Mouse (Mus musculus): Measurements from ENCODE around the gene Gatad2a. TPM values are rescaled to one million over a fixed set of nuclear protein-coding genes. Genes with fewer than 3 reads are reported as not detected.

Gene Gatad2a
- 116 TPM for polyA plus RNA-seq (2017; shearing (Covaris generic))

DNA sequence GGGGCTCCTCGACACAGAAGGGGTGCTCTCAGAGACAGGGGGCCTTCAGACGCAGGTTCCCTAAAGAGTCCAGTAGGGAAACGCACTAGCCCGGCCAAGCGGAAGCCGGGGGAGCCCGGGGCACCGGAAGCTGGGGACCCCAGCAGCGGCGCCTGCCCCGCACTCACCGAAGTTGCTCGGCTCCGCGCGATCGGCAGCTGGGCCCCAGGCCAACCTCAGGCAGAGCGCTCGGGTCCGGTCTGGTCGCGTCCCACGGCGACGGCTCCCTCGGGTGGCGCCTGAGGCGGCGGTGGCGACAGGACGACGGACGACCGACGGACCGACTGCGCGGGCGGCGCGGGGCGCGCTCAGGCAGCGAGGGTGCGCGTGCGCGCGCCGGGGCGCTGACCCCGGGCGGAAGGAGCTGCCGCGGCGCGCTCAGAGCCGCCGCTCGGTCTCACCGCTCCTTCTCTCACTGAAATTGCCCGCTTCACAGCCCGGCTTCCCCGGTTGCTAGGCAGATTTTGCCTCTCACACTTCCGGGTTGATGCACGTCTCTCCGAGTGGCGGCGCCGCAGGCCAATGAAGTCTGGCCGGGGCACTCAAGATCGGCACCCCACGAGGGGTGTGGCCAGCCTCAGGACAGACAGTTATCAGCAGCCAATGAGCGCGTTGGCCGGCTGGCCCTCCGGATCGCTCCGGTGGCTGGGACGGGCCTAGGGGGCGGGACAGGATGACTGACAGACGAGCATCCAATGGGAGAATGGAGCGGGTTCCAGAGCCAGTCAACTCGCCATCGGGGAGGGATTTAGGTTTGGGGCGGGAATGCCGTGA, at the start of gene Gatad2a:
TSS of gene Gatad2a (minus strand) at position 609 of the 813 bp plus-strand sequence.

DNA sequence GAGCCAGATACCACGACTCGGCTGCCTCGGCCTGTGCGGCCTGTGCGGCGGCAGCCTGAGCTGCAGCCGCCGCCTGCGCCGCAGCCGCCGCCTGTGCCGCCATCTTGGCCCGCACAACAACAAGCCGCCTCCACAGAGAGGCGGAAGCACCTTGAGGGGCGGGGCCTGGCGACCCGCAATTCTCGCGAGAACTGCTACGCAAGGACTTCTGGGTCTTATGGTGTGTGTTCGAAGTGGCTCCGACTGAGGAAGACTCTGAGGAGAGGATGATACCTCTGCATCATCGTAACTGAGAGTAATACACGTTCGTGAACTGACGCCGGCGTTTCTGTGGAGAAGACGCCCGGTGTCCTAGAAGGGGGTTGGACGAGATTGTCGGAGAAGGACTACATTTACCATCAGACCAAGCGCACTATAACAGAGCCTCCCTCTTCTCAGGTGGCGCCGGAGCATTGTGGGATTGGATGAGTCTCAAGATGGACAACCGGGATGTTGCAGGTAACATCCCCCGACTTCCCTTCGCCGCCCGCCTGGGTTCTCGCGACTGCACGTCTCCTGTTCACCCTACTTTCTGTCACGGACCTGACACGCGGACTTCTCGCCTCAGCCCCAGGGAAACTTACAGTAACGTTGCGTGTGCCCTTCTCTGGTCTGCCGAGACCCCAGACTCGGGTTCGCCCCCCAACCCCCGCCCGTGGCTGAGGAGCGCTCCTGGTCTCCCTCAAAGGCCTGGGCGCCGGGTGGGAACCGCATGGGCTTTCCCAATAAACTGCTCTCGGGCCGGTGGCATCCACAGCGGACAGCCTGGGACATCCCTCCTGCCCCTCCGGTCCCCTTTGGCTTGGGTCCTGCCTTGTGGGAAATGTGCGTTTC, 46.6 kb upstream of the Gatad2a start, which contains the start of the genes Mau2 and Sugp1:
TSS of gene Mau2 (minus strand) at position 152 of the 873 bp plus-strand sequence.
TSS of gene Sugp1 (plus strand) at position 231 of the 873 bp plus-strand sequence.

DNA sequence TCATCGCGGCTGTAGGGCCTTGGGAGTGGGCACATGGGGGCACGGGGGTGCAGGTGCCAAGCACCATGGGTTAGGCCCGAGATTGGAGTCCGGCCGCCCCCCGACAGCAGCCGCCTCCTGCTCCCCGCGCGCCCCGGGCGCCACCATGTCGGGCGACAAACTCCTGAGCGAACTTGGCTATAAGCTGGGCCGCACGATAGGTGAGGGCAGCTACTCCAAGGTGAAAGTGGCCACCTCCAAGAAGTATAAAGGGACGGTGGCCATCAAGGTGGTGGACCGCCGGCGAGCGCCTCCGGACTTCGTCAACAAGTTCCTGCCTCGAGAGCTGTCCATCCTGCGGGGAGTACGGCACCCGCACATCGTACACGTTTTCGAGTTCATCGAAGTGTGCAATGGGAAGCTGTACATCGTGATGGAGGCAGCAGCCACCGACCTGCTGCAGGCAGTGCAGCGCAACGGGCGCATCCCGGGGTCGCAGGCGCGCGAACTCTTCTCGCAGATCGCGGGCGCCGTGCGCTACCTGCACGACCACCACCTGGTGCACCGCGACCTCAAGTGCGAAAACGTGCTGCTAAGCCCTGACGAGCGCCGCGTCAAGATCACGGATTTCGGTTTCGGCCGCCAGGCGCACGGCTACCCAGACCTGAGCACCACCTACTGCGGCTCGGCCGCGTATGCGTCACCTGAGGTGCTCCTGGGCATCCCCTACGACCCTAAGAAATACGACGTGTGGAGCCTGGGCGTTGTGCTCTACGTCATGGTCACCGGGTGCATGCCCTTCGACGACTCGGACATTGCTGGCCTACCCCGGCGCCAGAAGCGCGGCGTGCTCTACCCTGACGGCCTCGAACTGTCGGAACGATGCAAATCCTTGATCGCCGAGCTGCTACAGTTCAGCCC, 93.8 kb downstream of the Gatad2a start, which contains the start of the genes Tssk6, Ndufa13 and Yjefn3:
TSS of gene Tssk6 (plus strand) at position 22 of the 900 bp plus-strand sequence.
TSS of gene Ndufa13 (minus strand) at position 396 of the 900 bp plus-strand sequence.
TSS of gene Yjefn3 (minus strand) at position 550 of the 900 bp plus-strand sequence.

DNA sequence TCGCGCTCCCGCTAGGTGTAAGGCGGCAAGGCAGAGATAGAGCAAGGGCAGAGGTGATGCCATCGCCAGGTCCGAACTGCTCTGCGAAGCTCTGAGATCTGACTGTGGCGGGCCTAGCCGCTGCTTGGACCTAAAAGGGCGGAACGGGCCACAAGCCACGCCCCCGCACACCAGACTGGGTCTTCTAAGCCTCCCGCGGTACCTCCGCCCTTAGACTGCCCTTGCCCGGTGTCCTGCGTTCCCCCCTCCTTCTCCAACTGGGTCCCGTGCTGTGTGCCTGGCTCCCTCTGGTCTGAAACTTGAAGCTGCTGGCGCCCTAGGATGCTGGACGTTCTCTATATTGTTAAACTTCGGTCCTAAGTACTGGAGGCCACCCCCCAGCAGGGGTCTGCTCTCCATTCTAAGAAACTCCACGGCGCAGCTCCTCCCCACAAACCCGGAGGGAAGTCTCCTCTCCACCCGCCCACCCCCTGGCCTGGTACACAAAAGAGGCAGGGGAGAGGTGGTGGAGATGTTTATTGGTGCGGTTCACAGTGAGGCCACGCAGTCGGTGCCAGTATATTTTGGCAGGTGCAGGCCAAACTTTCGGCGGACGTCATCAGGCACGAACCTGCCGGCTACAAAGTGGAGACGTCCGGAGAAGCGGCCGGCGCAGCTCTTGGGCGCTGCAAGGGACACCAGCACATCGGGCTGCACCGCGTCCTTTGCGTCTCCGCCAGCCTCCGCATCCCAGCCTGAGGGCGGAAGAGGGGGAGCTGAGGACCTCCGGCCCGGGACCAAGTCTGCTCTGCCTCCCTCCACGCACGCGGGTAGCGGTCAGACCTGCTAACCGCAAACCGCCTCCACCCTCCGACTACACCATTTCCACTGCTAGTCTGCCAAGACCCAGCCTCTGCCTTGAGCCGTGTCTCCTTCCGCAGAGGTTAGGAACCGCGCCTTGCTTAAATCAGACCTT, 108.6 kb downstream of the Gatad2a start, which contains the start of gene Cilp2:
TSS of gene Cilp2 (minus strand) at position 399 of the 955 bp plus-strand sequence.

Other genes with a start within 250 kb of the Gatad2a start
- gene Zfp963, start 246.4 kb downstream of the Gatad2a start, polyA plus RNA-seq (2017; shearing (Covaris generic)): 7.9 TPM
- 1.2 TPM for gene Gm20422, start 221.5 kb downstream of the Gatad2a start, polyA plus RNA-seq (2017; shearing (Covaris generic))
- 109 TPM for gene Atp13a1, start 205.2 kb downstream of the Gatad2a start, polyA plus RNA-seq (2017; shearing (Covaris generic))
- 30.1 TPM for gene Zfp866, start 205.2 kb downstream of the Gatad2a start, polyA plus RNA-seq (2017; shearing (Covaris generic))
- gene Gmip, start 187.7 kb downstream of the Gatad2a start, polyA plus RNA-seq (2017; shearing (Covaris generic)): 168 TPM
- gene Lpar2, start 174.0 kb downstream of the Gatad2a start, polyA plus RNA-seq (2017; shearing (Covaris generic)): 0.06 TPM
- 7.5 TPM for gene Pbx4, start 163.9 kb downstream of the Gatad2a start, polyA plus RNA-seq (2017; shearing (Covaris generic))
- gene Cilp2, start 108.7 kb downstream of the Gatad2a start, polyA plus RNA-seq (2017; shearing (Covaris generic)): not detected
- 1.3 TPM for gene Tssk6, start 94.2 kb downstream of the Gatad2a start, polyA plus RNA-seq (2017; shearing (Covaris generic))
- gene Ndufa13, start 93.8 kb downstream of the Gatad2a start, polyA plus RNA-seq (2017; shearing (Covaris generic)): 80.1 TPM
- gene Yjefn3, start 93.7 kb downstream of the Gatad2a start, polyA plus RNA-seq (2017; shearing (Covaris generic)): 1.7 TPM
- 143 TPM for gene Mau2, start 46.4 kb upstream of the Gatad2a start, polyA plus RNA-seq (2017; shearing (Covaris generic))
- gene Sugp1, start 46.4 kb upstream of the Gatad2a start, polyA plus RNA-seq (2017; shearing (Covaris generic)): 52.6 TPM
- gene Tm6sf2, start 76.5 kb upstream of the Gatad2a start, polyA plus RNA-seq (2017; shearing (Covaris generic)): not detected
- not detected for gene Hapln4, start 87.1 kb upstream of the Gatad2a start, polyA plus RNA-seq (2017; shearing (Covaris generic))
- not detected for gene Ncan, start 124.5 kb upstream of the Gatad2a start, polyA plus RNA-seq (2017; shearing (Covaris generic))
- 48.4 TPM for gene Nr2c2ap, start 134.9 kb upstream of the Gatad2a start, polyA plus RNA-seq (2017; shearing (Covaris generic))
- 21.7 TPM for gene Rfxank, start 142.8 kb upstream of the Gatad2a start, polyA plus RNA-seq (2017; shearing (Covaris generic))
- gene Borcs8, start 143.1 kb upstream of the Gatad2a start, polyA plus RNA-seq (2017; shearing (Covaris generic)): 36.2 TPM
- gene Mef2b, start 143.3 kb upstream of the Gatad2a start, polyA plus RNA-seq (2017; shearing (Covaris generic)): 0.97 TPM
- gene Tmem161a, start 176.0 kb upstream of the Gatad2a start, polyA plus RNA-seq (2017; shearing (Covaris generic)): 45.8 TPM
- 7.9 TPM for gene Slc25a42, start 215.9 kb upstream of the Gatad2a start, polyA plus RNA-seq (2017; shearing (Covaris generic))
- gene Sugp2, start 237.8 kb upstream of the Gatad2a start, polyA plus RNA-seq (2017; shearing (Covaris generic)): 36.8 TPM
- 11.5 TPM for gene Armc6, start 238.1 kb upstream of the Gatad2a start, polyA plus RNA-seq (2017; shearing (Covaris generic))

Measured in naive thymus-derived CD4-positive, alpha-beta T cell, adult 5 months (primary cell).